Mouse (Mus musculus) thymus, postnatal 0 days (tissue): Measurements from ENCODE around the gene Dpysl5. TPM values are rescaled to one million over a fixed set of nuclear protein-coding genes. Genes with fewer than 3 reads are reported as not detected.
"Not testable (repeated sequence)": the region's sequence is repeated elsewhere in the genome, so short reads cannot be mapped to it uniquely, and the experiment has no call there.

Experiments
- DNase-seq: peaks from one replicate; pipeline ENCODE4 v3.0.0-alpha.2; 2015; ENCODE audit warnings: low spot score
- polyA plus RNA-seq: library from polyadenylated mRNA; unstranded; fragments of >200 nt; fragmentation: Nextera tagmentation; extraction: Ambion mirVana; gene quantifications from 2 replicates; pipeline ENCODE4 v1.2.1, GENCODE M21; 2015

Dpysl5 gene
- polyA plus RNA-seq, result 0.13 and 0.23 TPM in 2 replicates

DNA sequence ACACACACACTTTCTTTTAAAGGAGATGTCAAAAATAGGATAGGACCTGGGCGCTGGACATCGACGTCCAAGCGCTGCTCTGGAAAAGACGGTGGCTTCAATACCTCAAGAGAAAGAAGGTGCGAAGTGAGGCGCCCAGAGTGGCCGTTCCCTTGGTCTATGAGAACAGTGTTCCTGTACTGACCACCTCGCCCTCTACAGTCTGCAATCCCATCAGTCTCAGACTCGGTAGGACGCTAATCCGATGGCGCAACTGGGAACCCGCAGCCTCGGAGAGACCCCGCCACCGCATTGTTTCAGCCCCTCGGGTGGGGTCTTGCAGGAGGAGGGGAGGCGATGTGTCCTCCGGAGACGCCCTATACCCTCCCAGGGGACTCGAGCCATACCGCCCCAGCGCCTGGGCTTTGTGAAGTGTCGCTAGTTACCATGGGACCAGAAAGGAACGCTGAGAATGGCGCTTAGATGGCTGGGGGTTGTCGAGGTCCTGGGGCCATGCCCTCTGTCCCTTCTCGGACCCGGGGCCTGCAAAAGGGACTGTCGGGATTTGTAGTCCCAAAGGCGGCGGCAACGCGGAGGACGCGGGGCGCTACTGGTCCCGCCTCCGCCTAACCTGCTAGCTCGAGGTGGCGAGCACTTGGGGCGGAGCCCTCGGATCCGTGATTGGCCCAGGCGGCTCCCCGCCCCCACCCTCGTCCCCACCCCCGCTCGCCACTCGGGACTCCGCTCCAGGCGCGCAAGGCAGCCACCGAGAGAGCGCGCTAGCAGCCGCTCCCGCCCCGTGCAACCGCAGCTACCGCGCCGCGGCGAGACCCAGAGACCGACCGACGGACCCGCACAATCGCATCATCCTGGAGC, at the start of gene Dpysl5:
Gene Dpysl5 (plus strand): TSS at position 418 of the 855 bp plus-strand sequence.
- peak; percentile 77 for DNase-seq

DNA sequence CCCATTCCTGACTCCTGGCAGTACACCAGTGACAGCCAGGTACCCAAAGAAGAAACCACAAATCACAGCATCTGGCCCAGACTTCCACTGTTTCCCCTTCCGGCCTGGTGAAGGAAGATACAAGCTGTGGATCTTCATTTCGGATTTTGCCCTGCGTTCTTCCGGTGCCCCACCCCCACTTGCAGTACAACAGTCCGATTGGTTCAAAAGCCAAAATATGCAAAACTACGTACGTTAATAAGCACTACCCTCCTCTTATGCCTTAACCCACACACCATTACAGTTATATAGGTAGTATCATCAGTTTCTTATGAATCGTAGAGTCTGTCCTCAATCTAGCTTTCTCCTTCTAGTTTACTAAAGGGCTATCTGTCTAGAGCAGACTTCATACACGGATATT, 46.0 kb upstream of the Dpysl5 start:
- no peak for DNase-seq

DNA sequence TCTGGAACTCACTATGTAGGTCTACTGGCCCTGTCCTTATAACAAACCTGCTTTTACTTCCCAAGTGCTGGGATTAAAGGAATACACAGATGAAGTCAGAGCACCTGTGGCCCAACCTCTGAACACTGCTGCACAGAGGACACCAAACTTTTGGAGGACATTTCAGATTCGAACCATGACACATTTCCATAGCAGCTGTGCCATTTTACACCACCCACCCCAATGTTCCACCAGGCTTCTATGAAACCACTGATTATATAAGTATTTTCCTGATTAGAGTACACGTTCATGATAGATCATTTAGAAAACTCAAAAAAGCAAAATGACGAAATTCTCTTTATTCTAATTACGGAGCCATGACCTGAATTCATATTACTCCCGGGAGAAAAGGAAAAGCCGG, 45.4 kb upstream of the Dpysl5 start:
- DNase-seq, result no peak

DNA sequence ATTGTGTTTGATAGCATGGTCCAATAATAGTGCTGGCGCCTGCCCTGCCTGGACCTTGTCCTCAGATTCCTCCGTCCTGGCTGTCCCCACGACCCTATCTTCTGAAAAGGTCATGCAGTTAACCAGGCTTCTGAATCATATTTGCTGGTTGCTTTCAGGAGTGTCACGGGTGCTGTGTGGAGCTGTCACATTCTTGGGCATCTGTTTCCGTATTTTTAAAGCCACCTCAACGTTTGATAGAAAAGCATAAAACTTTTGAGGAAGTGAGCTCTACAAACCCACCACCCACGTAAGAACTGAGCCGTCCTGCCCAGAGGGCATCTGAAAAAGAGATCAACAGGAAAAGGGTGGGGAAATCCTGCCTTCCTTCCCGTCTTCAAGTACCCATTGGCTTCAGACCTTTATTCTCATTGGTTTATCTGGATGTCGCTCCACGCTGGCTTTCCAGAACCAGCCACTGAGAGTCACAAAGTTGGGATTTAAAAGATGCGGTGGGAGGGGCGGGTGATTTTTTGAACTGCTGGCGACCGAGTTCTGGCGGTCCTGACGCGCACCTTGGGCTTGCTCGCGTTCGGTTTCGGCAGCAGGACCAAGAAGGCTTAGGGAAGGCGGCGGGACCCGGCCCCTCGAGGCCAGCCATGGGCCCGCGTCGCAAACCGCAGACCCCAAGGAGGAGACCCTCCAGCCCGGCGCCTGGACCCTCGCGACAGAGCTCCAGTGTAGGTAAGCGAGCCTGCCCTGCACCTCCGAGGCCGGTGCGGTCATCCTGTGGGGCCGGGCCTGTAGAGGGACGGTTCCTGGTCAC, 44.8 kb upstream of the Dpysl5 start, which contains the start of gene Cenpa:
Gene Cenpa (plus strand): TSS at position 387 of the 805 bp plus-strand sequence.
- DNase-seq, result peak; percentile 94

DNA sequence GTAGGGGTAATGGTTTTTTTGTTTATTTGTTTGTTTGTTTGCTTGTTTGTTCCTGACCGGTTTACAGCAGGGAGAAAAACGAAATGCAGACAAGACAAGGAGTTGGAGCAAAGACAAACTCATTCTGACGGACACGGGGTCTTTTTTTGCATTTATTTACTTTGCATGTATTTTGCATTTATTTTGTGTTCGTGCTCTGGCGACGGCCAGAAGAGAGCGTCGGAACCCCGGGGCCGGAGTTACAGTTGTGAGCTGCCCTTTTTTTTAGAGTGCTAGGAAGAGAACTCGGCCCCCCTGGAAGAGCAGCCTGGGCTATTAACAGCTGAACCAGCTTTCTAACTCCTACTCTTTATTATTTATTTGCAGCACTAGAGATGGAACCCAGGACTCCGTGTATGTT, 44.1 kb upstream of the Dpysl5 start:
- no peak for DNase-seq

DNA sequence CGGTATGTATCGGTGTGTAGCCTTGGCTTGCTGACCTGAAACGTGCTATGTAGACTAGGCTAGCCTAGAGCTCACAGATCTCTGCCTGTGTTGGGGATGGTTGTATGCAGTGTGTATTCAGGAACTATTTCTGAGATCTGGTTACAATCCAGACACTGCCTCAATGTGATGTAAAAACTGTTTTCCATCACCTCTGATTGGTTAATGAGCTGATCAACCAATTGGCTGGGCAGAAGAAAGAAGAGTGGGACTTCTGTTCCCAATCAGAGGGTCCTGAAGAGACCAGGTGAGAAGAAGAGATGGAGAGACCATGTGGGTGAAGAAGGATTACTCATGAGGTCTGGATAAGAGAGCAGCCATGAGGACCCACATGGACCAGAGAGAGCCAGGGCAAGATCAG, 43.7 kb upstream of the Dpysl5 start:
- no peak for DNase-seq

DNA sequence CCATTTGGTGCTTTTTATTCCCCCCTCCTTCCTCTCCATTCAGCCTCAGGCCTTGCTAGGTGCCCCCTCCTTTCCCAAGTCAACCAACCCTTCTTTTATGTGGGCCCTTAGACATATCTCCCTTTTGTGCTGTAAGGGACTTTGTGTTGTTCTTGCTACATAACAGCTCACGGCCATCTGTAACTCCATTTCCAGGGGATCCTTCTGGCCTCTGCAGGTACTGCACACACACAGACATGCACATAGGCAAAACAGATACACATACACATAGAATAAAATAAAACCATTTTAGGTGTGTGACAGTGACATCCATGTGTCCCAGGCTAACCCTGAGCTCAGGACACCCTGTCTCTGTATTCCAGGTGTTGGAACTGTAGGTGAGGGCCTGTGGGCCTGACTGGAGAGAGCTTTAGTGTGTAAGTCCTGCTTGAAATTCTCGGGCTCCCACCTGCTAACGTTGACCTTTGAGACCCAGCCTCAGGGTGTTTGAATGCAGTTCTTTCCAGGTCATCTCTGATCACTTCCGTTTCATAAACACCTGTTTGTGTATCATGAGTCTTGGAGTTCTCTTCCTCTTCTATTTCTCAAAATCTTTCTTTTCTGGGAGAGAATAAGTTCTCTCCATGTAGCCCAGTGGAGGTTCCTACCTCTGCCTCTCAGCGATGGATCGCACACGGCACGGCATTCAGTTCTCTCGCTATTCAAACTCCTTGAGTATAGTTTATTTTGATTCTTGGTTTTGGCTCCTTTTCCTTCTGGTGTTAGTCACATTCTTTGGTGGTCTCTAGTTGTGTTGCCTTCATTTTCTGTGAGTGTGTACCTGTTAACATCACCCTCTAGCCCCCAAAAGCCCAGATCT, 42.5 kb upstream of the Dpysl5 start:
- no peak for DNase-seq

DNA sequence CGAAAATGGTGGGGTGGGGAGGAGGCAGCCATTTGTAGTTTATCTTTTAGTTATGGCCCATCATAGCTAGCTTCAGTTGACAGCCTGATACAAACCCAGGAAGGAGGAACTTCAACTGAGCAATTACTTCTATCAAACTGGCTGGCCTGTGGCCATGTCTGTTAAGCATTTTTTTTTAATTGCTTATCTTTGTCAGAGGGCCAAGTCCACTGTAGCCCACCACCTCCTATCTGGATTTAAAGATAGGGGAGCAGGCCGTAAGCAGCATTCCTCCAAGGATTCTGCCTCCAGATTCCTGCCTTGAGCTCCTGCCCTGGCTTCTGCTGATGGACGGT, 41.9 kb upstream of the Dpysl5 start:
- DNase-seq, result no peak

DNA sequence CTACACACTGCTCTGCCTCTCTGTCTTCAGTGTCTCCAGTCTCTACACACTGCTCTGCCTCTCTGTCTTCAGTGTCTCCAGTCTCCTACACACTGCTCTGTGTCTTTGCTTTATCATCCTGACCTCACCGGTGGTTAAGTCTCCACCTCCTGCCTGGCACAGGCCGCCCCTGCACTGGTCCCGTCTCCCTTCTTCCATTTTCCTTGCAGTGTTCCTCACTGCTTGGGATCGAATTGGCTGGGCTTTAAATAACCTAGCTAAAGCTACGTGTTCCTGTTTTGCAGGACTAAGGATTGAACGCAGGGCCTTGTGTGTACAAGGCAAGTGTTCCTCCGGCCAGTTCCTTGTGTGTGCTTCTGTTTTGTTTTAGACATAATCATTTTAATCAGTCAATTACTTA, 41.3 kb upstream of the Dpysl5 start:
- no peak for DNase-seq

DNA sequence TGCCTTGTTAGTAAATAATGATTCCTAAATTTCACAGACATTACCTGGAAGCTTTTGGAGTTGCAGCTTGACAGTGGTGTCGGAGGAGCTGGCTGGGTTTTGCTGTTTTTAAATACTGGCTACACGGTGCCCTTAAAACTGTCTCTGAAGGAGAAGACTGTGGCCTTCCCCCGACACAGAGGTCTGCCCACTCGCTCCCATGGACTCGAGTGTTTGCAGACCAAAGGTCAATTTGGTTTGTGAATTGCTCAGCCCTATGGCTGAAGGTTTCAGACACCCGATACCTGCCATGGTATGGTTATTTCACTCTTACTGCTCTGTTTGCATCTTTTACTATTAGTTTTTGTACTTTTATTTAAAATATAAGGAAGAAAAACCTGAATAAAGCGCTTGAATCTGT, 37.4 kb upstream of the Dpysl5 start:
- DNase-seq, result no peak

DNA sequence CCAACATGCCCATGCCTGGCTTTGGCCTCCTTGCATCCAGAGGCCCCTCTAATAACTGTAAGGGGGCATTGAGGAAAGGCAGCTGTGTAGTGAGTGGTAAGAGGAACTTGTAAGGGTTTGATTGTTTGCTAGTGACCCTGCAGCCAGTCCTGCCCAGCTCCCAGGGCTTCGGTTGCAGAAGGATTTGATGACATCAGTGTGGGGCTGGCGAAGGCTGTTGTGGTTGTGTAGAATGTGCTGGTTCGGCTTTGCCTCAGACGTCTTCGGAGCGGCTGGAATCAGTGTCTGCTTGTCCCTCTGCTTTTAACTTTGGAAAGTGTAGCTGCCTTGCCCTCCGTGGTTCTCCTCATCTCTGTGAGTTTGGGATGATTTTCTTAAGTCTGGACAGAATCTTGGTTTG, 34.6 kb upstream of the Dpysl5 start:
- no peak for DNase-seq

DNA sequence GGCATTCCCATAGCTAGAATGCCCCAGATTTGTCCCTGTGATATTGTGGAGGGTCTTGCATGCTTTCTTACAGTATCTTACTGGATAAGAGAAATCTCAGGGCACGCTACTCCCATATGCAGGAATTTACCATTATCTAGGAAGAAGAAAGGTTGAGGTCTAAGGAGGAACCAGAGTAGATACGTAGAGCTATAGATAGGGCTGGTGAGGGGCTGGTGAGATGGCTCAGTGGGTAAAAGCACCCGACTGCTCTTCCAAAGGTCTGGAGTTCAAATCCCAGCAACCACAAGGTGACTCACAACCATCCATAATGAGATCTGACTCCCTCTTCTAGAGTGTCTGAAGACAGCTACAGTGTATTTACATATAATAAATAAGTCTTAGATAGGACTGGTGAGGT, 33.3 kb upstream of the Dpysl5 start:
- not testable (repeated sequence) for DNase-seq

DNA sequence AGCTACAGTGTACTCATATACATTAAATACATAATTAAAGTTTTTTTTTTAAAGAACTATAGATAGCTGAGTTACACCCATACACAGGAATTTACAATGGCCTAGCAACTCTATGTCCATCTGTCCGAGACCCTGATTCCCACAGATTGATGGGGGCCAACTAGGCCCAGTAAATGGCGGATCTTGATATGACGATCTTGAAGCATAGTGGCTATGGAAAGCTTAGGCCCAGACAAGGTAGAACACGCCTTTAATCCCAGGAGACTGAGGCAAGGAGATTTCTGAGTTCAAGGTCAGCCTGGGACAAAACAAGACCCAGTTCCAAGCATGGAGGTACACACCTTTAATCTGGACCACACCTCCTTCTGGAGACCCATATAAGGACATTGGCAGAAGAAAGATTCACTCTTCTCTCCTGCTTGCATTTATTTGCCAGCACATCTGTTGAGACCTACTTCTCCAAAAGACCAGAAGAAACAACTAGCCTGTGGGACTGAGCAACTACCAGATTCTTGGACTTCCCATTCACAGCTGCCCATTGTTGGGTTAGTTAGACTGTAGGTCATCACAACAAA, 32.6 kb upstream of the Dpysl5 start:
- DNase-seq, result no peak

DNA sequence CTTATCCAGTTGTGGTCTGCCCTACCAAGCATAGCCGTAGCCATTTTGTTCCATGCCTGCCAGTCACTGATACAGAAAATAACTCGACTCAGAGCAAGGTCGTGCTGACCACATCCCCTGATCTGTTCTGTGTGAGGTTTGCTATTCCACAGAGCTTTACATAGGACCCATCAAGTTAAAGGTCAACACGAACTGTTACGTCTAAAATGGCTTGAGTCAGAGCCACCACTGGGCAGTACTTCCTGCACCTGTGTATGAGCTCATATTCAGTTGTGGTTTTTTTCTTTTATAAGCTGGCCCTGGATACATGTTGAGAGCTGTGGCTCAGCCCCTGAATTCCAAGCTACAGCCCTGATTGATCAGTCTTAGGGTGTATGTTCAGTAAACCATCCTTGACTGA, 31.8 kb upstream of the Dpysl5 start:
- DNase-seq, result no peak

DNA sequence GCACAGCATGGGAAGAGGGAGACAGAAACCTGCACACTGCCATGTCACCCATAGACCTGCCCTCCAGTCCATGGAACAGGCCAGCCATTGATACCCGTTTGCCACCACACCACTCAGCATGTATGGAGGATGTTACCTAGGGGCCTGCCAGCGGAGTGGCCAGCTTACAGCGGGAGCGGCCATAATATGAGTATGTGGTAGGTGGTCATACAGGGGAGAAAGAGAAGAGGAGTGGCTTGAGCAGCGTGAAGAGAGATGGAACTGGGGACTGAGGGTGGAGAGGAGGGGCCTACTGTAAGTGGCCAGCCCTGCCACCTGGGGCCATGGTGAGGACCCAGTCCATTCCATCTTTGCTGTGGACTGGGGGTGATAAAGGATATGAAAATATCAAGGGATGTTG, 29.4 kb upstream of the Dpysl5 start:
- DNase-seq, result no peak

DNA sequence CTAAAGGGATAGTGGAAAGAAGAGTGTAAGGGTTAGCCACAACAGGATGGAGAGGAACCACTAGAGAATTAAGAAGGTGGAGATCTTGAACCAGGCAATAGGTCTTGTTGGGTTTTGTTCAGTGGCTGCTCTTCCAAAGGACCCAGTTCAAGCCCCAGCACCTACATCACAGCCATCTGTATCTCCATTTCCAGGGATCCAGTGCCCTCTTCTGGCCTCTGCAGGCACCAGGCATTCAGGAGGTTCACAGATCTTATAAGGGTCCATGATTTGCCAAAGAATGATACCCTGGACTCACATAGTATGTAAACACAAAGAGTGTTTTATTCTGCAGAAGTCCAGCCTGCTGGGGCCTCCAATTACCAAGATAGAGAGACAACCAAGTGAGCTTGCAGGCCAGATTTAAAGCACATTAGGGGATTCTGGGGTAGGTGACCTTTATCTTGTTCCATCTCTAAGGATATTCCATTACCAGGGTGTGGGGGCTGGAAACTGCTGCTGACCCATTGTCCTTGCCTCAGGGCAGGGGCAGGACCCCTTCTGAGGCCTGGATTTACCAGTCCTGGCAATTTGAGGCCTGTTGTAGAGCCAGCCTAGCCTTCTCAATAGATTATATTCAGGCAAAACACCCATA, 28.3 kb upstream of the Dpysl5 start:
- no peak for DNase-seq

DNA sequence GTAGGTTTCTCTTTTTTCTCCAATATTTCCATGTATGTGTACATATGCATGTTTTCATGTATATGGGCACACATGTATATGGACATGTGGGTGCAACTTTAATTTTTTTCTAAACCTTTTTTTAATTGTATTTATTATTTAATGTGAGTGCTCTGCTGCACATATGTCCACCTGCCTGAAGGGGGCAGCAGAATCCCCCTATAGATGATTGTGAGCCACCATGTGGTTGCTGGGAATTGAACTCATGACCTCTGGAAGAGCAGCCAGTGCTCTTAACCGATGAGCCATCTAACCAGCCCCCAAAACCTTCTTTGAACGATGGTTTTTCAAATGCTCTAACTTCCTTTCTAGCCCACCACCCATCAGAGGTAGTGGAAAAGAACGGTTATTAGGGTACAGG, 27.4 kb upstream of the Dpysl5 start:
- no peak for DNase-seq

DNA sequence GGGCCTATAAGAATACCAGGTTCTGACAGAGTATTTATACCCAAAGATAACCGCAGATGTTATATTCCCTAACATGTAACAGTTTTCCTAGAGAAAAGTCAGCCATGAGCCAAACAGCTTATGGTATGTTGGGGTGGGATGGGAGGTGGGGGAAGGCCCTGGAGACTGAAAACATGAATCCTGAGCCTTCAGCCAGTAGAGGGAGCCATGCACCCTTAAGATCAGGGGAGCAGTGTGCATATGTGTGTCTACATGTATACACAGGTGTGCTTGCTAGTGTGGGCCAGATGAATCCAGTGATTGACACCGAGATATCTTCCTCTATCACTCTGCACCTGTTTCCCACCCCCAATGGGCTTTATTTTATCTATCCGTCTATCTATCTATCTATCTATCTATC, 24.6 kb upstream of the Dpysl5 start:
- peak; percentile 37 for DNase-seq

DNA sequence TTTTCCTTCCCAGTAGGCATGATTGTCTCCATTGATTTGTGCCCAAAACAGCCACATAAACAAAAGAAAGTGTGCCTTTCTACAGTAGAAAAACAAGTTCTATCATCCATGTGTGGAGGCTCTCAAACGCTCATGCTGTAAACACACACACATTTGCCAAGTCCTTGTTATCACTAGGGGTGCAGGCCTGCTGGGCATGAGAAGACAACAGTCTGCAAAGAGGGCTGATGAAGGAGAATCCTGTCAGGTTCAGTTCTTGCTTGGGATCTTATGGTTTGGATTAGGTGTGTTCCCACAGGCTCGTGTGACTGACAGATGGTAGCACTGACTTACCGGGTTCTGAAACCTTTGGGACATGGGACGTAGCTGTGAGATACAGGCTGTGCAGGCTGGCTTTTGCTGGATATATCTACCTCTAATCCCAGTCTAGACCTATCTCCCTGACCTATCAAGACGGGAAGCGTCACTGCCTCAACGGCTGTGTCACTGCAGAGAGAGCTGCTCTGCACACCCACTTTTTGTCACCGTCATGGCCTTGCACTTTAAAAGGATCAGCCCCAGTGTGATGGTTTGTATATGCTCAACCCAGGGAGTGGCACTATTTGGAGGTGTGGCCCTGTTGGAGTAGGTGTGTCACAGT, 10.9 kb upstream of the Dpysl5 start:
- no peak for DNase-seq

DNA sequence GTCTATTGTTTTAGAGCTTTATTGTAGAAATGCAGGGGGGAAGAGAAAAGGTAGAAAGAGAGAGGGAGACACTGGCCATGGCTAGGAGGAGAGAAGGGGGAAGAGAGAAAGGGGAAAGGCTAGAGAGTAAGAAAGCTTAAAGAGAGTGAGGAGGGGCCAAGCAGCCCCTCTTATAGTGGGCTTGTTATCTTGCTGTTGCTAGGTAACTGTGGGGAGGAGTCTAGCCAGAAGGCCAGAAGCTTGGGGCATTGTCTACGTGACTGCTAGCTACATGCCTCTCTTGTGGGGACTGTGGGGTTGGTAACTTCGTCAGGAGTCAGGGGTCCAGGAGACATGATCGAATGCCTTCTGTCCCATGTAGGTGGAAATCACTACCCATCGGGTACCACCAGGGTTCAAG, 10.0 kb upstream of the Dpysl5 start:
- DNase-seq, result not testable (repeated sequence)
